Mouse (Mus musculus): ENCODE data around the gene Lrp5.
"Not testable (repeated sequence)": the region's sequence is repeated elsewhere in the genome, so short reads cannot be mapped to it uniquely, and the experiment has no call there.

Lrp5 gene

DNA sequence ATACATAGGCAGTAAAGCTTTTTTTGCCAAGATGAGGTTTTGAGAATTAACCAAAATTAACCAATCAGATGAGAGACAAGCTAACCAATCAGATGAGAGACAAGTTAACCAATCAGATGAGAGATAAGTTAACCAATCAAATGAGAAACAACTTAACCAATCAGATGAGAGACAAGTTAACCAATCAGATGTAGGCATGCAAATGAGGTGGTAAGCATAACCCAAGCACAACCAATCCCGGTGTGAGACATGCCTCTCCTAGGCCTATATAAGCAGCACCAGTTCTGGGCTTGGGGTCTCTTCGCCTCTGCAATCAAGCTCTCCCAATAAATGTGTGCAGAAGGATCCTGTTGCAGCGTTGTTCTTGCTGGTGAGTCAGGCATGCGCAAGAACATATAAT lies 29.3 kb downstream of the Lrp5 start:
- DNase-seq (ENCODE audit: extremely low spot score, low read depth, low spot score): not testable (repeated sequence)

DNA sequence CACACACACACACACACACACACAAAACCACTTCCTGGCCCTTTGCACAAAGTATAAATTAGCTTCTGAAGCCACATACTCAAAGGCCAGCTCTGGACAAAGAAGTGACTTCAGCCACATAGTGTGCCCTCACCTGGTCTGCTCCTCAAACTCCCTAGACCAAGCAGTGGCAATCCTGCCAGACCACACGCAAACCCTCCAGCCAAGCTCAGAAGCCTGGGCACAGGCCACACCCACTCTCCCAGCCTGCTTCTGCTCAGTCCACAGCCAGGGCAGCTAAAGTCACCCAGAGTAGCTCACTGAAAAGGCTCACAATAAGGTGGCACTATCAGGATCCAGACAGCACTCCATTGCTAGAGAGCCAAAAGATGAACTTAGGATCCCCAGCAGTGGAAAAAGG lies 30.2 kb downstream of the Lrp5 start:
- no peak for DNase-seq (ENCODE audit: extremely low spot score, low read depth, low spot score)

DNA sequence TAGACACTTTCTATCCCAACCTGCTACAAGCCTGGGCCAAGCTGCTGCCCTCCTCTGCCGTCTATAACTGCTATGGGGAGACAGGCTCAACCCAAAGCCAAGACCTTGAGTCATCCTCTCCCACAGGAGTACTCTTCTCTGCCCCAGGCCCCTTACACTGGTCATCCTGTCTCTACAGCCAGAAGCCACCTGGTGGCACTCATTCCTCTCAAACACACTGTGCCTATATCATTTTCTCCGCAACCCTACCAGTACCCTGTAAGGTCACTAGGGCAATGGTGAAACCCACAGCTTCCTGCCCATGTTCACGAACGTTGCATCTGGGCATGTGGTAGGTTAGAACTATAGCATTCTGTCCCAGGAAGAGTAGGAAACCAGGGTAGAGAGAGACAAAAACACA lies 31.4 kb downstream of the Lrp5 start:
- DNase-seq (ENCODE audit: extremely low spot score, low read depth, low spot score): no peak

DNA sequence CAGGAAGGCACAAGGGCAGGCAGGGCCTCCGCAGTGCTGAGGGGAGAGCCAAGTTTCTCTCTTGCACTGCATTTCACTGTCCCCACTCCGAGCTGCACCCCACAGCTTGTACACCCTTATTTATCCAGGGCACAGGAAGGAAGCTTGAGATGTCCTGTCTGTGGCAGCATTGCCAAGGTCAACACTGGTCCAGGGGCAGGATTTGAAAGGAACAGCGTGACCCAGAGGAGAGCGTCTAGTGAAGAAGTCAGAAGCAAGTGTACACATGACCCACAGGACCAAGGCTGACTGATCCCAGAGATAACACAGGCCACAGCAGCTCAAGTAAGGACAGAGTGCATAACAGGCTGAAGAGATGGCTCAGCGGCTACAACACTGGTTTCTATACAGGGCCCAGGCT lies 32.3 kb downstream of the Lrp5 start:
- DNase-seq (ENCODE audit: extremely low spot score, low read depth, low spot score): no peak

DNA sequence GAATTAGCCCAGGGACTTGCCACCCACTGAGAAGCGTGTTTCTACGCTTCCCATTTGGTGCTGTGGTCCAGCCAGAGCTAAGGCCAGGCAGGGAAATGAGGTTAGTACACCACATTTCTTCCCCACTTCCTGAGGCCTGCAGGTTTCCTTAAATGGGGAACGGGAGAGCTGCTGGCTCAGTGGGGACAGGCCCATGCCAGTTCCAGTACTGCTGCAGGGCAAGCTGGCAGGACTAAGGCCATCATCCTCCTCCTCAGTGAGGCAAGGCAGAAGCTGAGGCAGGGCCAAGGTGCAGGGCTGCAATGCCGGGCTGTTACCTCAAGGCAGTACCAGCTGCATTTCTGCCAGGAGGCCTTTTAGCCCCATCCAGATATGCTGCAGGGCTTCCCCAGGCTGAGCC lies 32.9 kb downstream of the Lrp5 start:
- DNase-seq (ENCODE audit: extremely low spot score, low read depth, low spot score): no peak

DNA sequence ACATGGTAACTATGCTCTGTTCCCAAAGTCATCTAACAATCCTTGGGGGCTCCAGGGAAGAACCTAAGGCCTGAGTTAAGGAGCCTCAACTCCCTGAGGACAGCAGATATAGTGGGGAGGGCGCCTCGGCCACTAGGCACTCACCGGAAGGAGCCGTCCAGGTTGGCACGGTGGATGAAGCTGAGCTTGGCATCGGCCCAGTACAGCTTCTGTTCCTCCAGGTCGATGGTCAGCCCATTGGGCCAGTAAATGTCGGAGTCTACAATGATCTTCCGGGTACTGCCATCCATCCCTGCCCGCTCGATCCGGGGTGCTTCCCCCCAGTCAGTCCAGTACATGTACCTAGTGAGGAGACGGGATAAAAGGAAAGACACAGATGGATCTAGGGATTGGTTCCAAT lies 34.4 kb downstream of the Lrp5 start:
- no peak for DNase-seq (ENCODE audit: extremely low spot score, low read depth, low spot score)

DNA sequence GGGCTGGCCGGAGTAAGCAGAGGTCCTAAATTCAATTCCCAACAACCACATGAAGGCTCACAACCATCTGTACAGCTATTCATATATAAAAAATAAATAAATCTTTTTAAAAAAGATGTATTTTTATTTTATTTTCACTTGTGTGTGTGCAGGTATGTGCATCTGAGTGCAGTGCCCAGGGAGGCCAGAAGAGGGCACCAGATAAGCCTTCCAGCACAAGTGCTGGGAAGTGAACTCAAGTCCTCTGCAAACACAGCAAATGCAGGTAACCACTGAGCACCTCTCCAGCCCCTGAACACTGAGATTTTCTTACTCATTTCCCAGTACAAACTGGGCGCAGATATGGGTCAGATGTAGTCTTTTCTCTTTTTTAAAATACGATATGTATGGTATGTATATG lies 35.1 kb downstream of the Lrp5 start:
- no peak for DNase-seq (ENCODE audit: extremely low spot score, low read depth, low spot score)

DNA sequence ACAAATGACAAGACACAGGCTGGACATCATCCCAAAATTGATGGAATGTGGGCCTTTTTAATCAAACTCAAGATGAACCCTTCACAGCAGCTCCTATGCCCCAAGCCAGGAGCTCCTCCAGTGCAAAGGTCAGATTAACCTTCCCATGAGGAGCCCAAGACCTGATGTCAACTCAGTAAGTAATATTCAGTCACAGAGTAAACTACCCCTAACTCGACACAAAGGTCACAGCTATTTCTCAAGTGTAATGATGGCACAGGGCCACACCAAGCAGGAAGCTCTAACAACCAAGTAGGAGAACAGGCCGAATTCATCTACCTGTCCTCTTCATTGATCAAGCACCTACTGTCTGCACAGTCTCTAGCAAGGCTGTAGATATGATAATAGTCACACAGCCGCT lies 35.9 kb downstream of the Lrp5 start:
- no peak for DNase-seq (ENCODE audit: extremely low spot score, low read depth, low spot score)

DNA sequence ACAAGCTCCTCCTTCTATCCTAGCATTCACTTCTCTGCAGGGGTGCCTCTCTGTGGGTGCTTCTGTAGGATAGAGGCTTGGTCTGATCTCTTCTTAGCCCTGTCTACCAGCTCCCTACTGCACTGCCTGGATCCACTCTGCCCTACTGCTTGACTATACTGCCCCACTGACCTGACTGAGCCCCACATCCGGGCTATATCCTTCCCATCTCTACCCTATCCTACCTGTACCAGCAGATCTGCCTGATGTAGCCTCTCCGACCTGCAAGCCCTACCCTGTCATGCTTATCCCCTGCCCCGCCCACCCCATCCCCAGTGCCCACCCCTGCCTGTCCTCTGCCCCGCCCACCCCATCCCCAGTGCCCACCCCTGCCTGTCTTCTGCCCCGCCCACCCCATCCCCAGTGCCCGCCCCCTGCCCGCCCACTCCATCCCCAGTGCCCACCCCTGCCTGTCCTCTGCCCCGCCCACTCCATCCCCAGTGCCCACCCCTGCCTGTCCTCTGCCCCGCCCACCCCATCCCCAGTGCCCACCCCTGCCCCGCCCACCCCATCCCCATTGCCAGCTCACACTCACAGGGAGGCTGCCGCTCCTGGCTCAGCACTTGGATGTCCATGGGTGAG lies 37.4 kb downstream of the Lrp5 start:
- no peak for DNase-seq (ENCODE audit: extremely low spot score, low read depth, low spot score)

DNA sequence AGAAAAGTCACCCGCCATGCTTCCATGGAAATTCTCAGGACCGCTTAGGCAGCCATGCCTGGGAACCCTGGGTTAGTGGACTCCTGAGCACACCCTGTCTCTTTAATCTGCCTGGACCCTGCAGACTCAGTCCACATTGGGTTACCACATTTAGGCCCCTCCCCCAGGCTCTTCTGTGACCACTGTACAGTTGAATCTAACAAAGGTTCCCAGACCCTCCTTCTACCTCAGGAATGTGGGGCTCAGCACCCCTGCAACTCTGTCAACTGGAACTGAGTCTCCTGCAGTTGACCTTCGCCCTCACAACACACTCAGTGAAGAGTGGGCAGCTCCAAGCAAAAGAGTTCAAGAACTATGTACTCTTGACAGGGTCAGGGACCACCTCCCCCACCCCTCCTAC lies 38.4 kb downstream of the Lrp5 start:
- DNase-seq (ENCODE audit: extremely low spot score, low read depth, low spot score): no peak

DNA sequence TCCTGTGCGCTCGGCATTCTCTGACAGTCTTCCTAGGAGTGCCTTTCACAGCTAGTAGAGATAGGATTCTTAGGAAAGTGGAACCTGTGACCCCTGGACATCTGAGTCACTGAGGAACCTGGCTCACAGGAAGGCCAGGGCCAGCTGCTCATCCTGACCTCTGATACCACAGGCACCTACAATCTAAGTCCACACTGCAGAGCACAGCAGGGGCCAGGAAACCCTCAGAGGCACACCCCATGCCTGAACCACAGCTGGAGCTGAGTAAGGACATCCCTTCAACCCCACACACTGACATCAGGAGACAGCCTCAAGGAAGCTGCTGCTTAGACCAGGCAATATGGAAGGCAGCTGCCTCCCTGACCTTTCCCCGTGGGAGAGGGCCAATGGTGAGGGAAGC lies 40.6 kb downstream of the Lrp5 start:
- DNase-seq (ENCODE audit: extremely low spot score, low read depth, low spot score): no peak

DNA sequence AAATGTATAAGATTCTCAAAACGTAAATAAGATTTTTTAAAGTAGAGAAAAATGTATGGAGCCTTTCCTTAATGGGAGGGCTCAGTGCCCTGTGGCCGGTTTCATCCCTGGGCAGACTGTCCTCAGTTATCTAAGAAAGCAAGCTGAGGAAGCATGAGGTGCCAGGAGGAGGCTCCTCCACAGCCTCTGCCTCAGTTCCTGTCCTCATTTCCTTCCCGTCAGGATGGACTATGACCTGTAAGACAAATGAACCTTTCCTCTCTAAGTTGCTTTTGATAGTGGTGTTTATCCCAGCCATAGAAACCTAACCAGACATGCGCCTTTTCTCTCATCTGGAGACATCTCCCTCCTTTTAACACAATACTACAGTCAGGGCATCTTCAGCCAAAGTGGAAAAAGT lies 41.0 kb downstream of the Lrp5 start:
- DNase-seq (ENCODE audit: extremely low spot score, low read depth, low spot score): no peak

DNA sequence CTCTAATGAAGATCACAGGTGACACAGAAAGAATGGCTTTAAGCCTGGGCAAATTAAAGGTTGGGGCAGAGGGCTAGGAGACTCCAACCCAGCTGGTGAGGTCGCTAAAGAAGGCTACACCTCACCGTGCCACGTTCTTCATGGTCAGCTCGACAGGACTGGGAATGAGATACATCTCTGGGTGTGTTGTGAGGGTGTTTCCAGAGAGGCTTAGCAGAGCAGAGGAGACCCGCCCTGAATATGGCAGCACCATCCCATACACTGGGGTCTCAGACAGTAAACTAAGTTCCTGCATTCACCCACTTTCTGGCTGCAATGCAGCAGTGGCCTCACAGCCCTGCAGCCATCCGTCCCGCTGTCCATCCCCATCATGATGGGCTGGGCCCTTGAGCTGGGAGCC lies 46.8 kb downstream of the Lrp5 start:
- no peak for DNase-seq (ENCODE audit: extremely low spot score, low read depth, low spot score)

DNA sequence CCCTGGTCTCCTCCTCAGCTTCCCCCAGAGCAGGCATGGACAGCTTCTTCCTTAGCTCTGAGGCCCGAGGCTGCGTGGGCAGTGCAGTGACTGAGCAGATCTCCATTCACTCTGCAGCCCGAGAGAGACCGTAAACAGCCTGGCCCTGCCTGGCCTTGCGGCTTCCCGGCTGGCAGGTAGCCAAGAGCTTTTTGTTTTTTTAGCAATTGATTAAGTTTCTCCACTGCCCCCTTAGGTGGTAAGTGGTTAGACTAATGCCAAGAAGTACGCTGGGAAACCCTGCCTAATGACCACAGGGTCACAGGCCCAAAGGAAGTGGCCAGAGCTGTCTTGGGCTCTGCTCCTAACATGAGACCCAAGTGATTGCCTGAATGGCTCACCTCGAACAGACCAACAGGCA lies 47.7 kb downstream of the Lrp5 start:
- DNase-seq (ENCODE audit: extremely low spot score, low read depth, low spot score): no peak

DNA sequence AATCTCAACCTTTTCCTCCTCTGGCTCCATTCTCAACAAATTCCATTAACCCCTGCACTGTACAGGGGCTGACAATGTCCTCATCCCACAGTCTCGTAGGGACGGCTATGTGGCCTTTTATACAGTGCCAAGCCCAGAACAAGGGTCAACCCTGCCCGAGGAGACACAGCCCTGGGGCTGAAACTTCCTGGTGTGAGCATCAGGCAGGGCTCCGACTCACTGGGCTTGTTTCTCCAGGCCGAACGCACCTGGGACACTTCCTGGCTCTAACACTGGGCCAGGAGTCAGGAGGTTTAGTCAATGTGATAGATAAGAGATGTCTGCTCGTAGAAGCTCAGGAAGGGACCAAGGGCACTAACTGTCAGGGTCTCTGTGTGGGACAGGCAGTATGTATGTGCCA lies 54.3 kb downstream of the Lrp5 start:
- DNase-seq (ENCODE audit: extremely low spot score, low read depth, low spot score): no peak

DNA sequence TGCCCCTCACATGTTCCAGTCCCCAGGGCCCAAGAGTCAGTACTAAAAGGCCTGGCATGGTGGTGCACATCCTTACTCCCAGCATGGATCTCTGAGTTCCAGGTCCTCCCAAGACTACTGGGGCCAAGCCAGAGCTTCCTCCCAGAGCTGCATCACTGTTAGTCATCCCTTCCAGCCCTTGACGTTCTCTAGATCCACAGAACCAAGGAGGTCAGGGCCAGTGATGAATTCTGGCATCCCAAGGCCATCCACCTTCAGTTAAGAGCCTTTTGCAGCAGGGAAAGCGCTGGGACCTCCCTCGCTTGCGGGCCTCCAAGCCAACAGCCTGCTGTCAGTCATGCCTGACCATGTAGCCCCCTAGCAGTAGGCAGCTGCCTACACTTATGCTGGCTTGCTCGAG lies 54.9 kb downstream of the Lrp5 start:
- DNase-seq (ENCODE audit: extremely low spot score, low read depth, low spot score): no peak

DNA sequence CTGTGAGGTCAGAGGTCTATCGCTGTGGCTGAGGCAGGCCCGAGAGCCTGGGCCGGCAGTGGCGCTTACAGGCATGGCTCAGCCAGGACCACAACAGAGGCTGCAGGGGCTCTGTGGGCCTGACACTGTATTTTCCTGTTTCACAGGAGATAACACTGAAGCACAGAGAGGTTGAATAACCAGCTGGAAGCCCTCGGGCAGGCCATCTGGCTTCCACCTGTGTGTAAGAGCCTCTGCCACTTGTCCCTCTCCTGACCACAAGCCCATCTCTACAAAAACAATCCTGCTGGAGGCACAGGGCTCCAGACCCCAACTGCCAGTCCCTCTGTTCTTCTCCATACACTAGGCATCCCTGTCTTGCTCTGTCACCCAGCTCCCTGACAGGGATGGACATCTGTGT lies 55.9 kb downstream of the Lrp5 start:
- no peak for DNase-seq (ENCODE audit: extremely low spot score, low read depth, low spot score)

DNA sequence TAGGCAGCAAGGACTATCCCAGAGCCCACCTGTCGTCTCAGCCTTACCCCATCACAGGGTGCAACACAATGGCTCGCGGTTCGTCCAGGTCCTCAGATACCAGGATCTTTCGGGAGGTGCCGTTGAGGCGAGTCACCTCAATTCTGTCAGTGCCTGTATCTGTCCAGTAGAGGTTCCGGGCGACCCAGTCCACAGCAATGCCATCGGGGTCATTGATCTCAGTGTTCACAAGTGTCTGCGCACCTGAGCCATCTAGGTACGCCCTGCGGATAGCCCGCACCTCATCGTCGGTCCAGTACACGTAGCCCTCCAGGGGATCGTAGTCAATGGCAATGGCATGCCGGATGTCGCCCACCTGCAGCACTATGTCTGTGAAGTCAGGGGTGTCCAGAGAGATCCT lies 56.3 kb downstream of the Lrp5 start:
- DNase-seq (ENCODE audit: extremely low spot score, low read depth, low spot score): no peak

DNA sequence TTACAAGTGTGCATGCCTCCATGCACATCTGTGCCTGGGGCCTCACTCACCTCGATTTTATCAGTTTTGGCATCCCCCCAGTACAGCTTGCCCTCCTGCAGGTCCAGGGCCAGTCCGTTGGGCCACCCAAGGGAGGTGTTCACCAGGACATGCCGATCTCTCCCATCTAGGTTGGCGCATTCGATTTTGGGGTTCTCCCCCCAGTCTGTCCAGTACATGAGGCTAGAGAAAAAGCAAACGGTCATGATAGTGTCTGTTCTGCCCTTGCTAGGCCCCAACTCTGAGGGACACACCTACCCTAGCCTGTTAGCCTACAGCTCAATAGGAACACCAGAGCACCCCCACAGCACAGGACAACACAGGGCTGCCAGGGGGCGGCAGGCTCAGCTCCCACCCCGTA lies 58.1 kb downstream of the Lrp5 start:
- no peak for DNase-seq (ENCODE audit: extremely low spot score, low read depth, low spot score)

DNA sequence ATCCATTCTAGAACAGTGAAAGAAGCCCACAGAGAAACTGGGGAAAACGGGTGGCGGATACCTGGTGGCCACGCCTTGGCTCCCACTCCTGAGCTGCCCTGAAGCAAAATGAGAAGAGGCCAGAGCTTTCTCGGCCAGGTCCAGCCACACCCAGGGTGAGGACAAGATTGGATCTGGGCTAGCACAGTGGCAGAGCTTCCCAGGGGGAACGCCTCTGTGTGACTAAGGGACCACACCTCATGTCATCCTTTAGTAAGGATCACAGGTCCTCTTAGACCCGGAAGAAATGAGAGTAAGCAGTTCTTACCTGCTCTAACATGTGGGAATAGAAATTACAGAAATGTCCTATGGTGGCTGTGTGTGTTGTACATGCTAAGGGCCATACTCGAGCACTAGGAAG lies 61.3 kb downstream of the Lrp5 start:
- DNase-seq (ENCODE audit: extremely low spot score, low read depth, low spot score): no peak

DNA sequence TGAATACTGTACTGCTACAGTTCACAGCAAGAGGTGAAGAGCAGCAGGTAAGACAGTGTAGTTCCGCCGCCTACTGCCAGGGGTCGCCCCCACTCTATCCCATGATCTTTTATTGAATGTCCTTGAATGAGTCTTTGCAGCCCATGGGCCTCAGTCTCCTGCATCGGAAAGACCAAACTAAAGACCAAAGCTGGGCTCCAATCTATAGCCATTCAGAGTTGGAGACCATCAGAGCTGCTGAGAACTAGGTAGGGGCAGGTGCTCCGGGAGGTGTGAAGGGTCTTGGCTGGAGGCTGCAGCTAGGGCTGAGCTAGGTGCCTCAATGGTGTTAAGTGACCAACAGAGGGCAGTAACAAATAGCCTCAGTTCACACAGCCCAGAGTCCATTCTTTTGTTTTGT lies 62.5 kb downstream of the Lrp5 start:
- DNase-seq (ENCODE audit: extremely low spot score, low read depth, low spot score): no peak

DNA sequence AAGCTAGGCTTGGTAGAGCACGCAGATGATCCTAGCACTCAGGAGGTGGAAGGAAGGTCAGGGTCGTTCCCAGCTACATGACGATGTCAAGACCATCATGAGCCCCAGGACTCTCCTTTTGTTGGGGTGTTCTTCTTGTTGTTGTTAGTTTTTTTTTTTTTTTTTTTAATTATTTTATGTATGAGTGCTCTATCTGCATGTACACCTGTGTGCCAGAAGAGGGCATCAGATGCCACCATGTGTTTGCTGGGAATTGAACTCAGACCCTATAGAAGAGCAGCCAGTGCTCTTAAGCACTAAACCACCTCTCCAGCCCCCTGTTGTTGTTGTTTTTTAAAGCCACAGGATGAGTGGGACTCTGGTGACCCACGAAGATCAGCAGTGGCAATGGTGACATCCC lies 63.1 kb downstream of the Lrp5 start:
- no peak for DNase-seq (ENCODE audit: extremely low spot score, low read depth, low spot score)

DNA sequence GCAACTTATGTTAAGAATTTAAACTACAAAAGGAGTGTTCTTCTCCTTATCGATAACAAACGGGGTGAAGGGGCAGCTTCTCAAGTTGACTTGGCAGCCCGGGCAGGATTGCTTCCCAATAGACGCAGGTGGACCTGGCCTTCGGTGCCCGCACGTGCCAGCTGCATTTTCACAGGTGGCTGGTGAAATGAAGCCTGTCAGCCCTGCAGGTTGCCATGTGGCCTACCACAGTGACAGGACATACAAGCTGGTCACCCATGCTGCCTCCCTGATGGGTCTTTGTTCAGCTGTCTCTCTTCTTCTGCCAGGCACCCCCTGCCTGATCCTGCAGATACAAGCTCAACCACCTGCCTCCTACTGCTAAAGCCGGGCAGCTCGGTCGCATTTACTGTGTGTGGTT lies 65.5 kb downstream of the Lrp5 start:
- DNase-seq (ENCODE audit: extremely low spot score, low read depth, low spot score): no peak

DNA sequence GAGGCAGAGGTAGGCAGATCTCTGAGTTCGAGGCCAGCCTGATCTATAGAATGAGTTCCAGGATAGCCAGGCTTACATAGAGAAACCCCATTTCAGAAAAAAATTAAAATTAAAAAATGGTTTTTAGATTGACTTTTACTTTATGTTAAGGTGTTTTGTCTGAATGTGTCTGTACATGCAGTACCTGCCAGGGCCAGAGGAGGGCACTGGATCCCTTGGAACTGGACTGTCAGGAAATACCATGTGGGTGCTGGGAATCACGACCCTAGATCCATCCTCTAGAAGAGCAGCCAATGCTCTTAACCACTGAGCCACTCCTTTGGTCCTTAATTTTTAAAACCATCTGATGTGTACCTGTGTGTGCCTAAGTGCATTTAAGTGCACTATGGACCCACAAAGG lies 67.0 kb downstream of the Lrp5 start:
- no peak for DNase-seq (ENCODE audit: extremely low spot score, low read depth, low spot score)

Measured in hindlimb bud, embryonic 11.5 days (tissue).